Mouse (Mus musculus): ENCODE measurements around the gene Acot11. TPM values are rescaled to one million over a fixed set of nuclear protein-coding genes. Genes with fewer than 3 reads are reported as not detected.

Acot11 gene
- total and polyA plus RNA-seq, 3 experiments, result 2.3 to 6.8 (median 4.3) TPM

GRCm38 (mm10) chr4:106830545-106831112, 25.8 kb upstream of the Acot11 start:
- Histone ChIP-seq H3K27me3 (replicated peaks) (peaks cover 16% of the 10 kb centered on the region), H3K79me2 (replicated peaks; ENCODE audit: control insufficient read depth, extremely low read depth, insufficient read depth, poor library complexity, severe bottlenecking) (no peaks in the 10 kb centered on the region), H3K4me1 (ENCODE audit: control insufficient read depth in 1 of 2, insufficient read depth in 2 of 2) (peaks cover 6 to 24% of the 10 kb centered on the region in 2 experiments; a peak in 3 of 4 replicates), H3K4me2 (ENCODE audit: insufficient read depth, low read depth, poor library complexity, severe bottlenecking) (no peak overlapping the region), H3K9me3 (replicated peaks; ENCODE audit: low read length) (no peaks in the 10 kb centered on the region), H3K9ac (ENCODE audit: insufficient read depth, low read depth) (no peak overlapping the region), H3K27ac (ENCODE audit: insufficient read depth, low read depth) (no peak overlapping the region), H3K4me3 (replicated peaks in 1 of 3; ENCODE audit: low read depth in 2 of 3, low read length in 2 of 3, poor library complexity in 1 of 3) (no peak overlapping the region), H3K36me3 (replicated peaks in 1 of 2; ENCODE audit: control insufficient read depth in 1 of 2, insufficient read depth in 1 of 2, low read length in 1 of 2) (no peaks in the 10 kb centered on the region)
- in situ Hi-C loops (cut with MboI; ENCODE audit: low pct_ligation_motif_present, low pct_unique_long_range_greater_than_20kb, low sequenced_read_pairs), result loop anchor here (10.0 kb wide), 2 partner anchors 134 to 334 kb away; no protein-coding TSS in a partner anchor
- no peak for DNase-seq (ENCODE audit: extremely low read depth)
- dilution Hi-C loops (cut with MboI; ENCODE audit: extremely low pct_ligation_motif_present, extremely low pct_unique_long_range_greater_than_20kb, low sequenced_read_pairs), result no loop called here
- TF ChIP-seq JUN (IDR thresholded peaks at IDR 0.05; ENCODE audit: insufficient read depth, low read depth, low read length) (no peak), SIN3A (IDR thresholded peaks at IDR 0.05; ENCODE audit: low read length) (no peak), ZNF384 (IDR thresholded peaks at IDR 0.05; ENCODE audit: low read depth, low read length) (no peak), MAFK (IDR thresholded peaks at IDR 0.05; ENCODE audit: insufficient replicate concordance, low read length) (no peak), RCOR1 (conservative IDR thresholded peaks at IDR 0.05; ENCODE audit: low read depth, low read length) (no peak), USF2 (conservative IDR thresholded peaks at IDR 0.05; ENCODE audit: low read depth, low read length) (no peak), MXI1 (IDR thresholded peaks at IDR 0.05; ENCODE audit: low read depth, low read length) (no peak), MAZ (IDR thresholded peaks at IDR 0.05; ENCODE audit: low read depth, low read length) (no peak), KAT2A (IDR thresholded peaks at IDR 0.05; ENCODE audit: insufficient replicate concordance, low read length) (no peak), IRF4 (IDR thresholded peaks at IDR 0.05; ENCODE audit: low read depth, low read length) (no peak), CTCF (conservative IDR thresholded peaks at IDR 0.05 in 1 of 2, IDR thresholded peaks at IDR 0.05 in 1 of 2; ENCODE audit: low read depth in 2 of 2, low read length in 2 of 2) (no peak), TCF12 (IDR thresholded peaks at IDR 0.05; ENCODE audit: low read depth, low read length) (no peak), EP300 (IDR thresholded peaks at IDR 0.05; ENCODE audit: low read length) (no peak), POLR2A (IDR thresholded peaks at IDR 0.05; ENCODE audit: low read depth, low read length) (no peak), CHD1 (IDR thresholded peaks at IDR 0.05; ENCODE audit: low read depth, low read length) (no peak), MAX (IDR thresholded peaks at IDR 0.05; ENCODE audit: low read length) (no peak), UBTF (IDR thresholded peaks at IDR 0.05; ENCODE audit: low read depth, low read length) (no peak)

GRCm38 (mm10) chr4:106827738-106828361, 23.1 kb upstream of the Acot11 start:
- peaks cover 17% of the 10 kb centered on the region for H3K27me3 ChIP-seq (replicated peaks)
- peak overlapping the region in 2 of 3 experiments; percentile 27 to 40 for H3K4me3 ChIP-seq (replicated peaks in 1 of 3; ENCODE audit: low read depth in 2 of 3, low read length in 2 of 3, poor library complexity in 1 of 3)
- in situ Hi-C loops (cut with MboI; ENCODE audit: low pct_ligation_motif_present, low pct_unique_long_range_greater_than_20kb, low sequenced_read_pairs), result no loop called here
- peaks cover 6 to 21% of the 10 kb centered on the region in 2 experiments; a peak in 3 of 4 replicates for H3K4me1 ChIP-seq (ENCODE audit: control insufficient read depth in 1 of 2, insufficient read depth in 2 of 2)
- H3K27ac ChIP-seq (ENCODE audit: insufficient read depth, low read depth), result no peak overlapping the region
- H3K4me2 ChIP-seq (ENCODE audit: insufficient read depth, low read depth, poor library complexity, severe bottlenecking), result peak overlapping the region; percentile 91
- peak; percentile 46 for DNase-seq (ENCODE audit: extremely low read depth)
- no peaks in the 10 kb centered on the region for H3K79me2 ChIP-seq (replicated peaks; ENCODE audit: control insufficient read depth, extremely low read depth, insufficient read depth, poor library complexity, severe bottlenecking)
- H3K9ac ChIP-seq (ENCODE audit: insufficient read depth, low read depth), result peak overlapping the region; percentile 20
- H3K36me3 ChIP-seq (replicated peaks in 1 of 2; ENCODE audit: control insufficient read depth in 1 of 2, insufficient read depth in 1 of 2, low read length in 1 of 2), result no peaks in the 10 kb centered on the region
- dilution Hi-C loops (cut with MboI; ENCODE audit: extremely low pct_ligation_motif_present, extremely low pct_unique_long_range_greater_than_20kb, low sequenced_read_pairs), result no loop called here
- H3K9me3 ChIP-seq (replicated peaks; ENCODE audit: low read length), result no peaks in the 10 kb centered on the region
- TF ChIP-seq POLR2A (IDR thresholded peaks at IDR 0.05; ENCODE audit: low read depth, low read length) (0 out of 2 replicates have a peak, but pooled peaks have one; percentile 26), SIN3A (IDR thresholded peaks at IDR 0.05; ENCODE audit: low read length) (no peak), POLR2AphosphoS2 (IDR thresholded peaks at IDR 0.05; ENCODE audit: low read depth, low read length) (no peak), MYC (IDR thresholded peaks at IDR 0.05; ENCODE audit: low read depth, low read length) (no peak), CHD2 (IDR thresholded peaks at IDR 0.05; ENCODE audit: low read length) (no peak), MAX (IDR thresholded peaks at IDR 0.05; ENCODE audit: low read length) (no peak), ETS1 (conservative IDR thresholded peaks at IDR 0.05; ENCODE audit: low read depth, low read length) (no peak), USF2 (conservative IDR thresholded peaks at IDR 0.05; ENCODE audit: low read depth, low read length) (no peak), USF1 (IDR thresholded peaks at IDR 0.05; ENCODE audit: low read depth, low read length) (no peak), NELFE (IDR thresholded peaks at IDR 0.05; ENCODE audit: low read depth, low read length) (no peak), ELF1 (IDR thresholded peaks at IDR 0.05; ENCODE audit: low read depth, low read length) (peak; percentile 28; the same call in 1 of the 2 replicates), NRF1 (IDR thresholded peaks at IDR 0.05; ENCODE audit: low read depth, low read length) (no peak), CHD1 (IDR thresholded peaks at IDR 0.05; ENCODE audit: low read depth, low read length) (no peak), MAZ (IDR thresholded peaks at IDR 0.05; ENCODE audit: low read depth, low read length) (peak; percentile 36; the same call in 1 of the 2 replicates), RCOR1 (conservative IDR thresholded peaks at IDR 0.05; ENCODE audit: low read depth, low read length) (no peak), TBP (conservative IDR thresholded peaks at IDR 0.05; ENCODE audit: low read depth, low read length) (no peak), MEF2A (IDR thresholded peaks at IDR 0.05; ENCODE audit: borderline replicate concordance, low read depth, low read length) (0 out of 2 replicates have a peak, but pooled peaks have one; percentile 20), TCF12 (IDR thresholded peaks at IDR 0.05; ENCODE audit: low read depth, low read length) (peak; percentile 16; the same call in 1 of the 2 replicates), MAFK (IDR thresholded peaks at IDR 0.05; ENCODE audit: insufficient replicate concordance, low read length) (no peak), UBTF (IDR thresholded peaks at IDR 0.05; ENCODE audit: low read depth, low read length) (no peak), ZC3H11A (IDR thresholded peaks at IDR 0.05; ENCODE audit: low read depth, low read length) (no peak), SMC3 (IDR thresholded peaks at IDR 0.05; ENCODE audit: low read depth, low read length) (peak; percentile 39), PAX5 (IDR thresholded peaks at IDR 0.05; ENCODE audit: low read length) (no peak)

Data from CH12.LX (cell line).